Mouse (Mus musculus) stomach, embryonic 16.5 days (tissue): ENCODE data around the gene Ctsl. TPM values are rescaled to one million over a fixed set of nuclear protein-coding genes. Genes with fewer than 3 reads are reported as not detected.

Source experiments
- ATAC-seq: fragments of 200-750 bp; cut with Nextera tagmentation; 2 replicates; pipeline ENCODE4 v1.8.0; 2017; ENCODE audit warnings: moderate number of reproducible peaks, moderate TSS enrichment; ENCODE audit not compliant: insufficient read depth, low FRiP score
- H3K27ac ChIP-seq: fragments of 300-500 bp; sonication (generic); 2 replicates; pipeline ENCODE4 v1.5.1; 2014; ENCODE audit warnings: low read length
- H3K27me3 ChIP-seq: fragments of 300-500 bp; sonication (generic); 2 replicates; pipeline ENCODE4 v1.6.1; 2014; ENCODE audit warnings: low read length, control low read depth, mixed read lengths; ENCODE audit not compliant: control insufficient read depth, insufficient read depth
- H3K36me3 ChIP-seq: fragments of 300-500 bp; sonication (generic); 2 replicates; pipeline ENCODE4 v1.6.1; 2014; ENCODE audit warnings: low read length; ENCODE audit not compliant: control insufficient read depth, insufficient read depth
- H3K4me1 ChIP-seq: fragments of 300-500 bp; sonication (generic); 2 replicates; pipeline ENCODE4 v1.6.1; 2014; ENCODE audit warnings: low read length, control low read depth, mixed read lengths; ENCODE audit not compliant: control insufficient read depth, insufficient read depth
- H3K4me2 ChIP-seq: fragments of 300-500 bp; sonication (generic); 2 replicates; pipeline ENCODE4 v1.6.1; 2014; ENCODE audit warnings: low read depth, low read length, mixed read lengths
- H3K4me3 ChIP-seq: fragments of 300-500 bp; sonication (generic); replicated peaks from 2 replicates; pipeline ENCODE4 v1.5.1; 2014; ENCODE audit warnings: mild to moderate bottlenecking, low read length
- H3K9ac ChIP-seq: fragments of 300-500 bp; sonication (generic); 2 replicates; pipeline ENCODE4 v1.6.1; 2014; ENCODE audit warnings: low read length
- H3K9me3 ChIP-seq: fragments of 300-500 bp; sonication (generic); replicated peaks from 2 replicates; pipeline ENCODE4 v1.6.1; 2016; ENCODE audit warnings: low read length, control low read depth; ENCODE audit not compliant: control insufficient read depth
- WGBS: fragments of 180-500 bp; shearing (Covaris S2); extraction: QIAGEN DNeasy Blood & Tissue Kit; methylation state at CpG from one replicate; pipeline ENCODE4 v1.1.7; 2014; 5-methylcytosine and 5-hydroxymethylcytosine counted together
- polyA plus RNA-seq: library from polyadenylated mRNA; unstranded; fragments of >200 nt; fragmentation: Nextera tagmentation; extraction: Ambion mirVana; gene quantifications from 2 replicates; pipeline ENCODE4 v1.2.1, GENCODE M21; 2015

Ctsl gene
- polyA plus RNA-seq, 1 experiment from 2014 or later, result 240 TPM

GRCm38 (mm10) chr13:64335546-64336132 lies 35.1 kb downstream of the Ctsl start:
- Histone ChIP-seq H3K4me2 (no peak overlapping the region), H3K27ac (no peak overlapping the region), H3K9me3 (no peaks in the 10 kb centered on the region), H3K36me3 (no peaks in the 10 kb centered on the region), H3K27me3 (no peaks in the 10 kb centered on the region), H3K4me3 (no peak overlapping the region), H3K9ac (no peak overlapping the region), H3K4me1 (no peaks in the 10 kb centered on the region)
- no peak for ATAC-seq
- 54% methylated on average over 4 of the region's 4 CpGs for WGBS

- 67% methylated on average over 3 of the region's 3 CpGs for WGBS
- Histone ChIP-seq H3K27me3 (no peaks in the 10 kb centered on the region), H3K9ac (no peak overlapping the region), H3K27ac (no peak overlapping the region), H3K4me1 (no peaks in the 10 kb centered on the region), H3K4me3 (no peak overlapping the region), H3K9me3 (no peaks in the 10 kb centered on the region), H3K36me3 (no peaks in the 10 kb centered on the region), H3K4me2 (no peak overlapping the region)
- ATAC-seq, result no peak
Observed at GRCm38 (mm10) chr13:64333102-64333501, 37.6 kb downstream of the Ctsl start.

- peak; percentile 77 for ATAC-seq
- Histone ChIP-seq H3K9me3 (no peaks in the 10 kb centered on the region), H3K36me3 (no peaks in the 10 kb centered on the region), H3K4me2 (no peak overlapping the region), H3K4me3 (no peak overlapping the region), H3K27me3 (no peaks in the 10 kb centered on the region), H3K9ac (no peak overlapping the region), H3K27ac (peak overlapping the region; percentile 83), H3K4me1 (no peaks in the 10 kb centered on the region)
- 54% methylated on average over 6 of the region's 6 CpGs for WGBS
Observed at GRCm38 (mm10) chr13:64332321-64332720, 38.4 kb downstream of the Ctsl start.

- Histone ChIP-seq H3K4me2 (no peak overlapping the region), H3K4me1 (no peaks in the 10 kb centered on the region), H3K36me3 (no peaks in the 10 kb centered on the region), H3K27ac (no peak overlapping the region), H3K9me3 (no peaks in the 10 kb centered on the region), H3K27me3 (no peaks in the 10 kb centered on the region), H3K4me3 (no peak overlapping the region), H3K9ac (no peak overlapping the region)
- 84% methylated on average over 8 of the region's 8 CpGs for whole genome bisulfite sequencing
- ATAC-seq, result no peak
Observed at GRCm38 (mm10) chr13:64322561-64323281, 48.0 kb downstream of the Ctsl start.

GRCm38 (mm10) chr13:64320334-64320733 lies 50.4 kb downstream of the Ctsl start:
- Histone ChIP-seq H3K9me3 (no peaks in the 10 kb centered on the region), H3K4me3 (no peak overlapping the region), H3K27me3 (no peaks in the 10 kb centered on the region), H3K4me1 (no peaks in the 10 kb centered on the region), H3K36me3 (no peaks in the 10 kb centered on the region), H3K4me2 (no peak overlapping the region), H3K27ac (no peak overlapping the region), H3K9ac (no peak overlapping the region)
- WGBS, result 73% methylated on average over 8 of the region's 8 CpGs
- ATAC-seq, result no peak

- no peak for ATAC-seq
- no peak overlapping the region for H3K9ac ChIP-seq
- no peaks in the 10 kb centered on the region for H3K27me3 ChIP-seq
- no peaks in the 10 kb centered on the region for H3K9me3 ChIP-seq
- H3K4me1 ChIP-seq, result no peaks in the 10 kb centered on the region
- H3K36me3 ChIP-seq, result no peaks in the 10 kb centered on the region
- H3K27ac ChIP-seq, result no peak overlapping the region
- H3K4me2 ChIP-seq, result no peak overlapping the region
- no peak overlapping the region for H3K4me3 ChIP-seq
Observed at GRCm38 (mm10) chr13:64319782-64320181, 50.9 kb downstream of the Ctsl start.

- WGBS, result 63% methylated on average over 2 of the region's 2 CpGs
- H3K9me3 ChIP-seq, result no peaks in the 10 kb centered on the region
- H3K27me3 ChIP-seq, result no peaks in the 10 kb centered on the region
- H3K4me2 ChIP-seq, result no peak overlapping the region
- ATAC-seq, result no peak
- no peaks in the 10 kb centered on the region for H3K36me3 ChIP-seq
- H3K4me3 ChIP-seq, result no peak overlapping the region
- H3K27ac ChIP-seq, result no peak overlapping the region
- no peaks in the 10 kb centered on the region for H3K4me1 ChIP-seq
- H3K9ac ChIP-seq, result no peak overlapping the region
Observed at GRCm38 (mm10) chr13:64318355-64318754, 52.3 kb downstream of the Ctsl start.

- H3K9ac ChIP-seq, result no peak overlapping the region
- H3K27ac ChIP-seq, result no peak overlapping the region
- no peaks in the 10 kb centered on the region for H3K27me3 ChIP-seq
- ATAC-seq, result no peak
- under 1% methylated on average over 3 of the region's 3 CpGs for WGBS
- no peaks in the 10 kb centered on the region for H3K36me3 ChIP-seq
- 0 out of 2 replicates have a peak, but pooled peaks cover 11% of the 10 kb centered on the region for H3K4me1 ChIP-seq
- H3K4me3 ChIP-seq, result no peak overlapping the region
- H3K4me2 ChIP-seq, result no peak overlapping the region
- H3K9me3 ChIP-seq, result no peaks in the 10 kb centered on the region
Observed at GRCm38 (mm10) chr13:64315483-64316050, 55.1 kb downstream of the Ctsl start.

- no peak overlapping the region for H3K27ac ChIP-seq
- no peak for ATAC-seq
- no peaks in the 10 kb centered on the region for H3K9me3 ChIP-seq
- 0 out of 2 replicates have a peak, but pooled peaks cover 22% of the 10 kb centered on the region for H3K4me1 ChIP-seq
- no peaks in the 10 kb centered on the region for H3K27me3 ChIP-seq
- WGBS, result 68% methylated on average over 3 of the region's 3 CpGs
- H3K36me3 ChIP-seq, result no peaks in the 10 kb centered on the region
- H3K4me3 ChIP-seq, result no peak overlapping the region
- H3K4me2 ChIP-seq, result no peak overlapping the region
- H3K9ac ChIP-seq, result no peak overlapping the region
Observed at GRCm38 (mm10) chr13:64314041-64314440, 56.6 kb downstream of the Ctsl start.
